Mouse (Mus musculus) effector memory CD4-positive, alpha-beta T cell, adult 7 months (primary cell): Measurements from ENCODE around the gene Mfap3. TPM values are rescaled to one million over a fixed set of nuclear protein-coding genes. Genes with fewer than 3 reads are reported as not detected.

Source experiments
- polyA plus RNA-seq: library from polyadenylated mRNA; unstranded; fragments of 100-300 nt; shearing (Covaris generic); gene quantifications from one replicate; pipeline ENCODE4 v1.2.1, GENCODE M21; 2017

Gene Mfap3
- 16.8 TPM for polyA plus RNA-seq

DNA sequence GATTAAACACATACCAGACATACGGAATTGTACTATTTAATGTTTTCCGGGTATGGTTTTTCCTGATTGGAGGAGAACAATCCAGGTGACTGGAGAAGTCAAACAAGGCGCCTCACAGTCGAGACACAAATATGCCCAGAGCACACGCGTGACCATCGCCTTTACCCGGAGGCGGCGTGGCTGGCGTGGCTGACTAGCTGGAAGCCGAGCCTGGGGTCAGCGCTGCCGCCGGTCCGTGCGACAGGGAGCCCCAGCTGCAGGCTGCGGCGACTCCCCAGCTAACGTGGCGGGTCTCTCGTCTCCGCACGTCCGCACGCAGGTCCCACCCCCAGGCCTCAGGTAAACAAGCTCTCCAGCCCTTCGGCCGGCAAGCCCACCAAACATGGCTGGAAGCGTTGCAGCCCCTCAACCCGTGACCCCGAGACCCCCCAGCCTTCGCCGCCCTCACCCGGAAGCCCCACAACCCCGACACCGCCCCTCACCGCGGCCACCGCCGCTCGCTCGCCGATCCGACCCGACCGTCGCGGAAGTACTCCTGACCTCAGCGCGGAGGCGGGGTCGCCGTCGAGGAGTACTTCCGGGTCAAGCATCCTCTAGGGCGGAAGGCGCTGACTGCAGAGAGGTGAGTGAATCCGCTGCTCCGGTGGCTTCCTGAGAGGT, at the start of gene Mfap3, which contains the start of gene Fam114a2:
TSS of gene Mfap3 (plus strand) at position 574 of the 660 bp plus-strand sequence.
TSS of gene Fam114a2 (minus strand) at position 527 of the 660 bp plus-strand sequence.

Other genes starting within 250 kb of the Mfap3 start
- 72.7 TPM for gene Fam114a2, start within 50 bp of the Mfap3 start, polyA plus RNA-seq
- 81.6 TPM for gene Galnt10, start 126.8 kb downstream of the Mfap3 start, polyA plus RNA-seq